Comparison of ENCODE assay signal across 17 mouse cellular contexts in the genomic region with DNA sequence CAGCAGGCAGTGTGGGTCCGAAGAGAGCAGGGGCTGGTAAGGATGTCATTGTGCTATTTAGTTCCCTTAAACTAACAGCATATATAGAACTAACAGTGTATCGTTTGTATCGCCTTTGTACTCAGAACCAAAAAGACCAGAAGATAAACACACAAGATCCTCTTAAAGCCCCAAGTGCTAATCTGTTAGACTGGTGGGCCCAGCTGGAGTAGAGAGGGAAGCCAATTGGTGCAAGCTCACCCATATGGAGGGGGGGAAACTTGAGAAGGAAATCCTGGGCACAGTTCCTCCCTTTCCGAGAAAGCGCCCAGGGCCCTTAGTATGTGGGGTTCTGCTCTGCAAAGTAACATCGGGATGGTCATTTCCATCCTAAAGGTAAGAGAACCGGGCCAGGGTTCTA. TPM values are rescaled to one million over a fixed set of nuclear protein-coding genes. Genes with fewer than 3 reads are reported as not detected.
DNase-seq lines count a peak whose midpoint lies in the region; ATAC-seq lines count a peak whose summit lies in the region.
"Had no signal": no experiment of that assay in that cellular context is flagged by ENCODE, and none has a peak within 500 bp of the region (broad histone marks: within the 10 kb centered on the region; RNA-seq: fewer than 3 reads in every experiment).

No protein-coding gene starts in this region.

- H3K27me3 ChIP-seq in heart, embryonic 10.5 days (ENCODE audit: insufficient read depth, poor library complexity, severe bottlenecking), result peaks cover 7% of the 10 kb centered on the region
- peaks cover 16% of the 10 kb centered on the region; the same call in 1 of the 2 replicates for H3K27me3 ChIP-seq in midbrain, embryonic 10.5 days (ENCODE audit: low read depth, poor library complexity, severe bottlenecking)
- no peaks in the 10 kb centered on the region for H3K27me3 ChIP-seq in midbrain, embryonic 13.5 days
- no peaks in the 10 kb centered on the region for H3K27me3 ChIP-seq in embryonic facial prominence, embryonic 13.5 days
- no peaks in the 10 kb centered on the region for H3K27me3 ChIP-seq in intestine, embryonic 16.5 days (replicated peaks; ENCODE audit: control insufficient read depth, insufficient read depth, low read length)
- H3K27me3 ChIP-seq in liver, embryonic 11.5 days (replicated peaks; ENCODE audit: control insufficient read depth, insufficient read depth, low read length), result no peaks in the 10 kb centered on the region
- H3K27me3 ChIP-seq: kidney, embryonic 15.5 days; limb, embryonic 15.5 days had no signal

- H3K9ac ChIP-seq in midbrain, embryonic 13.5 days (replicated peaks), result no peak overlapping the region
- peak overlapping the region; percentile 46; the same call in 1 of the 2 replicates for H3K9ac ChIP-seq in embryonic facial prominence, embryonic 13.5 days
- 0 out of 2 replicates have a peak overlapping the region, but pooled peaks have one; percentile 16 for H3K9ac ChIP-seq in intestine, embryonic 16.5 days (ENCODE audit: low read depth, low read length)
- H3K9ac ChIP-seq in liver, embryonic 11.5 days (ENCODE audit: low read depth, low read length), result no peak overlapping the region
- H3K9ac ChIP-seq: kidney, embryonic 15.5 days; limb, embryonic 15.5 days; liver, postnatal 0 days had no signal

- no peak overlapping the region for H3K4me3 ChIP-seq in heart, embryonic 10.5 days
- H3K4me3 ChIP-seq in midbrain, embryonic 10.5 days, result no peak overlapping the region
- no peak overlapping the region for H3K4me3 ChIP-seq in midbrain, embryonic 13.5 days (replicated peaks)
- no peak overlapping the region for H3K4me3 ChIP-seq in embryonic facial prominence, embryonic 13.5 days
- H3K4me3 ChIP-seq in intestine, embryonic 16.5 days (ENCODE audit: low read length), result no peak overlapping the region
- no peak overlapping the region for H3K4me3 ChIP-seq in liver, embryonic 11.5 days (ENCODE audit: low read depth, low read length)
- H3K4me3 ChIP-seq: kidney, embryonic 15.5 days; limb, embryonic 15.5 days had no signal

- WGBS in heart, embryonic 10.5 days, result 32% methylated on average over 7 of the region's 7 CpGs
- WGBS in midbrain, embryonic 10.5 days, result 54% methylated on average over 7 of the region's 7 CpGs
- 61% methylated on average over 7 of the region's 7 CpGs for WGBS in midbrain, embryonic 13.5 days
- 46% methylated on average over 7 of the region's 7 CpGs for WGBS in embryonic facial prominence, embryonic 13.5 days
- 45% methylated on average over 7 of the region's 7 CpGs for WGBS in intestine, embryonic 16.5 days
- WGBS in liver, embryonic 11.5 days, result 57% methylated on average over 7 of the region's 7 CpGs

- H3K9me3 ChIP-seq in heart, embryonic 10.5 days, result no peaks in the 10 kb centered on the region
- no peaks in the 10 kb centered on the region for H3K9me3 ChIP-seq in midbrain, embryonic 10.5 days (replicated peaks)
- no peaks in the 10 kb centered on the region for H3K9me3 ChIP-seq in midbrain, embryonic 13.5 days
- no peaks in the 10 kb centered on the region for H3K9me3 ChIP-seq in embryonic facial prominence, embryonic 13.5 days
- no peaks in the 10 kb centered on the region; the same call in 1 of the 2 replicates for H3K9me3 ChIP-seq in intestine, embryonic 16.5 days (ENCODE audit: control insufficient read depth, low read length)
- no peaks in the 10 kb centered on the region for H3K9me3 ChIP-seq in liver, embryonic 11.5 days (ENCODE audit: control insufficient read depth, low read length)
- H3K9me3 ChIP-seq: kidney, embryonic 15.5 days; limb, embryonic 15.5 days had no signal

- H3K27ac ChIP-seq in heart, embryonic 10.5 days, result 0 out of 2 replicates have a peak overlapping the region, but pooled peaks have one; percentile 6
- H3K27ac ChIP-seq in midbrain, embryonic 10.5 days (replicated peaks), result peak overlapping the region; percentile 38; the same call in 1 of the 2 replicates
- no peak overlapping the region for H3K27ac ChIP-seq in midbrain, embryonic 13.5 days
- H3K27ac ChIP-seq in embryonic facial prominence, embryonic 13.5 days, result peak overlapping the region; percentile 28; the same call in 1 of the 2 replicates
- H3K27ac ChIP-seq in intestine, embryonic 16.5 days (ENCODE audit: low read length), result no peak overlapping the region
- no peak overlapping the region for H3K27ac ChIP-seq in liver, embryonic 11.5 days (ENCODE audit: low read depth, low read length)
- H3K27ac ChIP-seq: kidney, embryonic 15.5 days; limb, embryonic 15.5 days had no signal

- ATAC-seq in midbrain, embryonic 13.5 days, result no peak
- no peak for ATAC-seq in embryonic facial prominence, embryonic 13.5 days (ENCODE audit: insufficient number of reproducible peaks, insufficient read depth, low FRiP score, low TSS enrichment, low read depth)
- ATAC-seq in intestine, embryonic 16.5 days, result no peak
- ATAC-seq in liver, embryonic 11.5 days (replicated peaks; ENCODE audit: low FRiP score), result no peak
- ATAC-seq: liver, postnatal 0 days had no signal

- peaks cover 17% of the 10 kb centered on the region for H3K4me1 ChIP-seq in heart, embryonic 10.5 days
- peaks cover 28% of the 10 kb centered on the region for H3K4me1 ChIP-seq in midbrain, embryonic 10.5 days
- H3K4me1 ChIP-seq in midbrain, embryonic 13.5 days (replicated peaks), result peaks cover 14% of the 10 kb centered on the region
- H3K4me1 ChIP-seq in embryonic facial prominence, embryonic 13.5 days, result peaks cover 35% of the 10 kb centered on the region
- peaks cover 3% of the 10 kb centered on the region; the same call in 1 of the 2 replicates for H3K4me1 ChIP-seq in intestine, embryonic 16.5 days (ENCODE audit: control insufficient read depth, insufficient read depth, low read length)
- H3K4me1 ChIP-seq in liver, embryonic 11.5 days (replicated peaks; ENCODE audit: control insufficient read depth, insufficient read depth, low read length), result 0 out of 2 replicates have a peak, but pooled peaks cover 2% of the 10 kb centered on the region

- H3K36me3 ChIP-seq in heart, embryonic 10.5 days, result no peaks in the 10 kb centered on the region
- H3K36me3 ChIP-seq in midbrain, embryonic 10.5 days, result no peaks in the 10 kb centered on the region
- H3K36me3 ChIP-seq in midbrain, embryonic 13.5 days, result no peaks in the 10 kb centered on the region
- H3K36me3 ChIP-seq in embryonic facial prominence, embryonic 13.5 days, result no peaks in the 10 kb centered on the region
- no peaks in the 10 kb centered on the region for H3K36me3 ChIP-seq in intestine, embryonic 16.5 days (ENCODE audit: control insufficient read depth, insufficient read depth, low read length)
- no peaks in the 10 kb centered on the region for H3K36me3 ChIP-seq in liver, embryonic 11.5 days (ENCODE audit: control insufficient read depth, insufficient read depth, low read length)
- H3K36me3 ChIP-seq: kidney, embryonic 15.5 days; limb, embryonic 15.5 days had no signal

- no peak overlapping the region for H3K4me2 ChIP-seq in midbrain, embryonic 13.5 days (replicated peaks)
- peak overlapping the region; percentile 7; the same call in 1 of the 2 replicates for H3K4me2 ChIP-seq in embryonic facial prominence, embryonic 13.5 days
- peak overlapping the region; percentile 27 for H3K4me2 ChIP-seq in intestine, embryonic 16.5 days (ENCODE audit: low read depth, low read length)
- no peak overlapping the region for H3K4me2 ChIP-seq in liver, embryonic 11.5 days
- H3K4me2 ChIP-seq: heart, embryonic 11.5 days; kidney, embryonic 15.5 days; limb, embryonic 15.5 days had no signal

- no peak for DNase-seq in heart, embryonic 10.5 days (ENCODE audit: low spot score)
- no peak for DNase-seq in heart, adult 18-20 months
- no peak for DNase-seq in midbrain, embryonic 10.5 days (ENCODE audit: low spot score)
- DNase-seq in liver, embryonic 11.5 days (ENCODE audit: low spot score), result no peak
- no peak for DNase-seq in gastrocnemius, postnatal 4 days (ENCODE audit: low spot score in 2 of 2)
- DNase-seq: adrenal gland, adult 2 months; cerebellum, adult 11 months; gastrocnemius, postnatal 14 days; heart, postnatal 4 days; liver, postnatal 0 days; thymus, postnatal 25 days had no signal

RNA-seq across cellular contexts. Expression of a gene that starts 33.4 kb away (rescaled TPM):
- 16.3 and 21.9 TPM in 2 replicates for polyA plus RNA-seq in heart, embryonic 10.5 days (2016; fragmentation: Nextera tagmentation; extraction: Ambion mirVana)
- total RNA-seq in heart, adult 18-20 months (2021), result 1 to 10 TPM; 8.0 to 8.2 TPM
- 35.3 and 44.6 TPM in 2 replicates for polyA plus RNA-seq in midbrain, embryonic 10.5 days (2016; fragmentation: Nextera tagmentation; extraction: Ambion mirVana)
- polyA plus RNA-seq in midbrain, embryonic 13.5 days (2015; fragmentation: Nextera tagmentation; extraction: Ambion mirVana), result 47.8 and 53.0 TPM in 2 replicates
- 37.5 and 41.0 TPM in 2 replicates for polyA plus RNA-seq in embryonic facial prominence, embryonic 13.5 days (2015; fragmentation: Nextera tagmentation; extraction: Ambion mirVana)
- 12.8 and 13.0 TPM in 2 replicates for polyA plus RNA-seq in intestine, embryonic 16.5 days (2015; fragmentation: Nextera tagmentation; extraction: Ambion mirVana)
- polyA plus RNA-seq in liver, embryonic 11.5 days (2014; fragmentation: Nextera tagmentation; extraction: Ambion mirVana), result 18.2 and 21.1 TPM in 2 replicates
- total RNA-seq in gastrocnemius, postnatal 4 days (2021), result 10 to 100 TPM; 33.6 to 37.5 TPM

RNA-seq across cellular contexts. Expression of a gene that starts 58.3 kb away (rescaled TPM):
- polyA plus RNA-seq in heart, embryonic 10.5 days (2016; fragmentation: Nextera tagmentation; extraction: Ambion mirVana), result 0.53 and 0.79 TPM in 2 replicates
- under 1 TPM; 0.62 to 0.94 TPM for total RNA-seq in heart, adult 18-20 months (2021)
- 7.6 and 10.7 TPM in 2 replicates for polyA plus RNA-seq in midbrain, embryonic 10.5 days (2016; fragmentation: Nextera tagmentation; extraction: Ambion mirVana)
- polyA plus RNA-seq in midbrain, embryonic 13.5 days (2015; fragmentation: Nextera tagmentation; extraction: Ambion mirVana), result 0.93 and 1.2 TPM in 2 replicates
- 1.4 and 1.7 TPM in 2 replicates for polyA plus RNA-seq in embryonic facial prominence, embryonic 13.5 days (2015; fragmentation: Nextera tagmentation; extraction: Ambion mirVana)
- polyA plus RNA-seq in intestine, embryonic 16.5 days (2015; fragmentation: Nextera tagmentation; extraction: Ambion mirVana), result 0.40 and 0.50 TPM in 2 replicates
- polyA plus RNA-seq in liver, embryonic 11.5 days (2014; fragmentation: Nextera tagmentation; extraction: Ambion mirVana), result 0.12 and 0.40 TPM in 2 replicates
- 1 to 10 TPM; 2.4 to 4.2 TPM for total RNA-seq in gastrocnemius, postnatal 4 days (2021)

Comparison
In these comparisons a context has a peak if more than half of its experiments do, and no peak if none do; other contexts are left out.
1. H3K27ac ChIP-seq: peak in heart, embryonic 10.5 days (single experiment), midbrain, embryonic 10.5 days (single experiment) and embryonic facial prominence, embryonic 13.5 days (single experiment); none in midbrain, embryonic 13.5 days (single experiment), intestine, embryonic 16.5 days (single experiment) and liver, embryonic 11.5 days (single experiment).
2. H3K4me2 ChIP-seq: peak in embryonic facial prominence, embryonic 13.5 days (single experiment) and intestine, embryonic 16.5 days (single experiment); none in midbrain, embryonic 13.5 days (single experiment) and liver, embryonic 11.5 days (single experiment).
3. H3K9ac ChIP-seq: peak in embryonic facial prominence, embryonic 13.5 days (single experiment) and intestine, embryonic 16.5 days (single experiment); none in midbrain, embryonic 13.5 days (single experiment) and liver, embryonic 11.5 days (single experiment).